Mouse (Mus musculus) cortical plate, adult 2 months (tissue): ENCODE data around the gene Kcna1.

Experiments used
- CTCF ChIP-seq: fragments of 200-500 bp; IDR thresholded peaks from 2 replicates; pipeline ENCODE4 v1.5.1; 2011; ENCODE audit warnings: mild to moderate bottlenecking, control low read depth, low read length; ENCODE audit not compliant: insufficient read depth; ENCODE audit errors: extremely low read depth
- POLR2A ChIP-seq: fragments of 200-500 bp; IDR thresholded peaks from 2 replicates; pipeline ENCODE4 v1.6.1; 2011; ENCODE audit warnings: mild to moderate bottlenecking, low read length, control low read depth; ENCODE audit not compliant: insufficient read depth; ENCODE audit errors: extremely low read depth

DNA sequence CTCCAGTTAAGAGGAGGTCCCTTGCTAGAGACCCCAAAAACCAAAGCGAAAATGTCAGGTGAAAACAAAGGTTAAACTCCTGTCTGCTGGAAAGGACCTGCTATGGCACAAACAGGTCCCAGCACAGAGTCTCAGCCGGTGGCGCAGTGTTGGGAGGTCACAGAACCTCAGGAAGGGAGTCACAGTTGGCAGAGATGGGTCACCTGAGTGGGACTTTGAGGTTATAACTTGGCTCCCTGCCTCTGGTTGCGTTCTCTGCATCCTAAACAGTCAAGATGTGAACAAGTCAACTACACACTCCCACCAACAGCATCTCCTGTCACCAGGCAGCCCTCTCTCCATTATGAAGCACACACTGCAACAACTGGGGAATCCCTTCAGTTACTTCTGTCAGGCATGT, 48.4 kb downstream of the Kcna1 start:
- TF ChIP-seq POLR2A (no peak), CTCF (no peak)
